Mouse (Mus musculus) neural tube, embryonic 10.5 days (tissue): ENCODE data around the gene Sfmbt1.

ENCODE experiments used
- DNase-seq: peaks from one replicate; pipeline ENCODE4 v3.0.0-alpha.2; 2017; ENCODE audit warnings: low spot score; ENCODE audit errors: extremely low spot score

The Sfmbt1 gene

DNA sequence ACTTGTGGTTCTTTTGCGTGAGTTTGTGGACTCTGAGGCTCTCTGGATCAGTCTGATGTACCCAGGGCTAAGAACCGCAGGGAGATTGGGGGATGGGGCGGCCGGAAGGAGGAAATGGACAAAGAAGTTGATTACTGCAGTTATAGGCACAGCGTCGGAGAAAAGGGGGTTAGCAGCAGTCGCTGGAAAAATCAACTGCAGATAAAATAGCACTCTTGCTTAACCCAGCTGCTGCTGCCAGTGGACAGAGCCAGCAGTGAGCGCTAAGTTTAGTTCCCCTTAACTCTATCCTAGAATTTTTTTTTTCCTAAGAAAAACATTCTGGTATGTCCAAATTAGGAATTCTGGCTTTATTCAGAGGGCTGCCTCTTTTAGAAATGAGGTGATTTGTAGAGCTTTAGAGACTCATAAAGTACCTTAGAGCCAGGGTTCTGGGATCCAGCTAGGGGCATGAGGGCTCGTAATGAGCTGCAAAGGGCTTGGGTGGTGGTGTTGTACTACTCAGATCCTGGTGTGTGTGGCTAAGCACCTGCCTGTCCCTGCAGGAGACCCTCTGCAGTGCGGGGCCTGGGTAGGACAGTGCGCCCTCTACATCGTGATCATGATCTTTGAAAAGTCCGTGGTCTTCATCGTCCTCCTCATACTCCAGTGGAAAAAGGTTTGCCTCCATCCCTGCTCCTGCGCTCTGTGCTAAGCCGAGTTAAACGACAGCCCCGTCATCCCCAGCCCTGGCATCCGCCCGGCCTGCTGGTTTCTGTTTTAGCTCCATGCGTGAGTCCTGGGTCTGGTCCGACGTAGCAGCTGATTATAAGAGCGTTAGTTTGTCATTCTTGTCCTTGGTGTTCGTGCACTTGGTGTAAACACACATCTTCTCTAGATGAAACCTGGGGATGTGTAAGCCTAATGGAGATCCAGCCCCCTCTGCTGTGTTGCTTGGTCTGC lies 155.8 kb downstream of the Sfmbt1 start:
- no peak for DNase-seq
